Mouse (Mus musculus) erythroblast, embryonic 14.5 days (primary cell): ENCODE measurements around the gene Med9.

Experiments used
- GATA1 ChIP-seq: IDR thresholded peaks from 2 replicates; pipeline ENCODE4 v1.6.1; 2012; ENCODE audit warnings: low read length, inconsistent platforms, mixed read lengths
- TAL1 ChIP-seq: IDR thresholded peaks from 3 replicates; pipeline ENCODE4 v1.6.1; 2012; ENCODE audit warnings: low read length, inconsistent platforms, mixed read lengths

GRCm38 (mm10) chr11:59902045-59902726 lies 45.8 kb upstream of the Med9 start:
- TF ChIP-seq TAL1 = no peak; the same call in 2 of the 3 replicates
- TF ChIP-seq GATA1 = no peak
